Mouse (Mus musculus) heart, embryonic 14.5 days (tissue): ENCODE measurements at regions not wholly inside any gene's neighbourhood (a gene's known extent, or its start where the extent isn't known, plus 50 kb on each side); places are given as distances from the start of the nearest gene placed in this dataset.
"Not testable (repeated sequence)": the region's sequence is repeated elsewhere in the genome, so short reads cannot be mapped to it uniquely, and the experiment has no call there.

Experiments used
- ATAC-seq: fragments of 200-750 bp; cut with Nextera tagmentation; 2 replicates; pipeline ENCODE4 v1.8.0; 2017; ENCODE audit warnings: low read depth, moderate TSS enrichment; ENCODE audit not compliant: insufficient number of reproducible peaks, insufficient read depth, low FRiP score
- H3K27ac ChIP-seq, 2 experiments: fragments of 200-500 bp in 1 of 2; fragments of 300-500 bp in 1 of 2; sonication (generic) in 1 of 2; replicated peaks in 1 of 2; 2 replicates each; pipeline ENCODE4 v1.5.1; 2012 to 2014; ENCODE audit warnings: low read depth in 2 of 2, low read length in 2 of 2, control low read depth in 1 of 2, mild to moderate bottlenecking in 1 of 2, mixed read lengths in 1 of 2; ENCODE audit not compliant: control insufficient read depth in 1 of 2, insufficient read depth in 1 of 2
- H3K27me3 ChIP-seq: fragments of 300-500 bp; sonication (generic); 2 replicates; pipeline ENCODE4 v1.6.1; 2014; ENCODE audit warnings: mild to moderate bottlenecking, low read length, control low read depth; ENCODE audit not compliant: control insufficient read depth, insufficient read depth
- H3K36me3 ChIP-seq: fragments of 300-500 bp; sonication (generic); 2 replicates; pipeline ENCODE4 v1.6.1; 2014; ENCODE audit warnings: mild to moderate bottlenecking, control low read depth, low read length, mixed read lengths; ENCODE audit not compliant: control insufficient read depth, insufficient read depth
- H3K4me1 ChIP-seq, 2 experiments: fragments of 200-500 bp in 1 of 2; fragments of 300-500 bp in 1 of 2; sonication (generic) in 1 of 2; 2 replicates each; pipeline ENCODE4 v1.6.1; 2012 to 2014; ENCODE audit warnings: low read length in 2 of 2, control low read depth in 1 of 2, mixed read lengths in 1 of 2; ENCODE audit not compliant: control insufficient read depth in 2 of 2, insufficient read depth in 2 of 2
- H3K4me2 ChIP-seq: fragments of 300-500 bp; sonication (generic); 2 replicates; pipeline ENCODE4 v1.6.1; 2014; ENCODE audit warnings: mild to moderate bottlenecking, low read length
- H3K4me3 ChIP-seq, 2 experiments: fragments of 200-500 bp in 1 of 2; fragments of 300-500 bp in 1 of 2; sonication (generic) in 1 of 2; 2 replicates each; pipeline ENCODE4 v1.5.1; 2012 to 2014; ENCODE audit warnings: low read length in 2 of 2, mild to moderate bottlenecking in 2 of 2, control low read depth in 1 of 2, low read depth in 1 of 2, moderate library complexity in 1 of 2; ENCODE audit not compliant: control insufficient read depth in 1 of 2, insufficient read depth in 1 of 2
- H3K9ac ChIP-seq: fragments of 300-500 bp; sonication (generic); 2 replicates; pipeline ENCODE4 v1.6.1; 2014; ENCODE audit warnings: mild to moderate bottlenecking, low read length
- H3K9me3 ChIP-seq: fragments of 300-500 bp; sonication (generic); 2 replicates; pipeline ENCODE4 v1.6.1; 2016; ENCODE audit warnings: low read length, control low read depth; ENCODE audit not compliant: control insufficient read depth
- WGBS: fragments of 180-500 bp; shearing (Covaris S2); extraction: QIAGEN DNeasy Blood & Tissue Kit; methylation state at CpG from one replicate; pipeline ENCODE4 v1.1.7; 2014; 5-methylcytosine and 5-hydroxymethylcytosine counted together

DNA sequence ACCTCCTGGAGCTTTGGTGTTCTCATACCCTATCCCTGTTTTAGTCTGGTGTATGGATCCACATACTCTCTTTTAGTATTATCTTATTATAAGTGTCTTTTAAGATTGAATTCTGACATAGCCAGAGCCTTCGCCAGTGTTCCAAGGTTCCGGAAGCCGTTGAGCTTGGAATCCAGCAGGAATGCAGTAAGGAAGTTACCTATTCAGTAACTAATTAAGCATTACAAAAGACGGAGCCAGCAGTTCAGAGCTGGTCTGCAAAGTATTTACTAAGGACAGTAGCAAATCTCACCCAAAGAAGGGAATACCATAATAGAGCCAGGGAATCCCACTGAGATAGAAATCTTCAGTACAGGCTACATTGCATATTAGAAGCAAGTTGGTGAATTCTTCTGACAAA is 93.7 kb upstream of the Ghr start:
- not testable (repeated sequence) for H3K36me3 ChIP-seq, H3K4me3 ChIP-seq, H3K9me3 ChIP-seq, H3K27ac ChIP-seq, H3K9ac ChIP-seq, ATAC-seq, H3K27me3 ChIP-seq, H3K4me2 ChIP-seq, H3K4me1 ChIP-seq
- WGBS: 37% methylated on average over 4 of the region's 4 CpGs

DNA sequence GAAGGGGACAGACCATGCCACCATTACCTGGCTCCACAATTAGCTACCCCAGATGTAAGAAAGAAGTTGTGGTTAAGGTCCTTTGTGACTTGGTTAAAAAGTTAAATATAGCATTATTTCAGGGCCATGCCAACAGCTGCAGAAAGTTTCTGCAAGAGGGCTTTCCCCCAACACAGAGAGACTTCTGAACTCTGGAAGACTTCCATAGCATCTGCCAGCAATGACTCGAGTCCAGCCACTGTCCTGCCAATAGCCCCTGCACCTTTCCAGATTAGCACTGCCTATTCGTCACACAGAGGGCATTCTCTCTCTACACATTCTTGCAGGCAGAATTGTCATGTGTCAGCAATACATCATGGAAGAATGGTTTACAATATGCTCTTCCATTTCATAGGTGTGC is 89.3 kb upstream of the Ghr start:
- Histone ChIP-seq H3K4me3 (no peak overlapping the region), H3K36me3 (no peaks in the 10 kb centered on the region), H3K9me3 (no peaks in the 10 kb centered on the region), H3K4me2 (no peak overlapping the region), H3K4me1 (no peaks in the 10 kb centered on the region; a peak in 1 of 4 replicates), H3K27me3 (no peaks in the 10 kb centered on the region), H3K9ac (no peak overlapping the region), H3K27ac (no peak overlapping the region)
- ATAC-seq: no peak
- WGBS: 83% methylated on average over 2 of the region's 2 CpGs

DNA sequence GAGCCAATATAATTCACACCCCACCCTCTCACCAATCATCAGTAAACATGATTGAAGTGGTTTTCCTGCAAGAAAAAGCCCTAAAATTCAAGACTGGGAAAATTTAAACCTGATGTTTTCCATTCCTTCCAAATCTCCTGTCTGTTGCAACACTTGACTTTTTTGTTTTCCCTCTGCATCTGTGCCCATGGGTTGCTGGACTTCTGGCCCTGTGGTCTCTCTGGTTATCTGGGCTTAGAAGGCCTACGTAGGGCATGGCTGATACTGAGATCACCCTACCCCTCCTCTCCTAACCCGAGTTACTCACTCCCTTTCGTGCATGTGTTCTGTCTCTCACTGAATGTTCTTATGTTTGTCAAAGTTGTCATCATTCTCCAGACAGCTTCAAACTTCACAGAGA is 87.9 kb upstream of the Ghr start:
- H3K4me3 ChIP-seq: no peak overlapping the region
- no peaks in the 10 kb centered on the region for H3K9me3 ChIP-seq
- no peaks in the 10 kb centered on the region for H3K36me3 ChIP-seq
- H3K27ac ChIP-seq: no peak overlapping the region
- WGBS: 20% methylated on average over 3 of the region's 3 CpGs
- no peaks in the 10 kb centered on the region for H3K27me3 ChIP-seq
- H3K9ac ChIP-seq: no peak overlapping the region
- H3K4me1 ChIP-seq: no peaks in the 10 kb centered on the region; a peak in 1 of 4 replicates
- no peak overlapping the region for H3K4me2 ChIP-seq
- ATAC-seq: no peak

DNA sequence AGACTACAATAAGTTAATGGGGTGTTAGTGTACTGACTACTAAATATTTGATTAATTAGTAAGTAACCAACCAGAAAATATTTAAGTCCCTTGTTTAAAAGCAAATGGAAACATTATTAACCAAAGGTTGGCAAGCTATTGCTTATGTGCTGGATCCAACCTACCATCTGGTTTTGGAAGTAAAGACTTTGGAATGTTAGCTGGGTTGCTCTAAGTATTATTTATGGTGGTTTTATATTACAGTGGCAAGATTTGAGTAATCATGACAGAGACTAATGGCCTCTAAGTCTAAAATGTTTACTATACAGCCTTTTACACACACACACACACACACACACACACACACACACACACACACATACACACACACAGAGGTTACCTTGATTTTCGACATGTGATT is 86.1 kb upstream of the Ghr start:
- H3K4me3 ChIP-seq: no peak overlapping the region
- H3K27ac ChIP-seq: no peak overlapping the region
- H3K4me2 ChIP-seq: no peak overlapping the region
- ATAC-seq: no peak
- 74% methylated on average over 1 of the region's 1 CpGs for WGBS
- no peaks in the 10 kb centered on the region for H3K9me3 ChIP-seq
- no peaks in the 10 kb centered on the region; a peak in 1 of 4 replicates for H3K4me1 ChIP-seq
- H3K36me3 ChIP-seq: no peaks in the 10 kb centered on the region
- no peaks in the 10 kb centered on the region for H3K27me3 ChIP-seq
- H3K9ac ChIP-seq: no peak overlapping the region

DNA sequence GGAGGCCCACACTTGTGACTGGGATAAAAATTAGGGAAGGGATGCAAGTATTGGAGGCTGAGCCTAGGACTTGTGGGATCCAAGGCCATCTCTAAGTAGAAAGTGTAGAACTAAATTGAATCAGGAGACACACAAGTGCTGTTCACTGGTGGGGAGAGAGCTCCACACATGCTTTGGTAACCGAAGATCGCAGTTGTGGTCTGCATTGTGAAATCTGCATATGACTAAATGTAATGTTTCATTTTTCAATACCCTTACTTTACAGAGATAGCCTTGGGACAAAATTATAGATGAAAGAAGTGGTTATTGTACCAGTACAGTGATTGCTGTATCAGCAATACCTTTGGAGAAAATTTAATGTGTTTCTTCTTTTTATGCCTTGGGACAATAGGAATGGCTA is 85.6 kb upstream of the Ghr start:
- Histone ChIP-seq H3K36me3 (no peaks in the 10 kb centered on the region), H3K9me3 (no peaks in the 10 kb centered on the region), H3K9ac (no peak overlapping the region), H3K4me3 (no peak overlapping the region), H3K4me2 (no peak overlapping the region), H3K4me1 (no peaks in the 10 kb centered on the region; a peak in 1 of 4 replicates), H3K27ac (no peak overlapping the region), H3K27me3 (no peaks in the 10 kb centered on the region)
- ATAC-seq: no peak
- 94% methylated on average over 2 of the region's 2 CpGs for WGBS

DNA sequence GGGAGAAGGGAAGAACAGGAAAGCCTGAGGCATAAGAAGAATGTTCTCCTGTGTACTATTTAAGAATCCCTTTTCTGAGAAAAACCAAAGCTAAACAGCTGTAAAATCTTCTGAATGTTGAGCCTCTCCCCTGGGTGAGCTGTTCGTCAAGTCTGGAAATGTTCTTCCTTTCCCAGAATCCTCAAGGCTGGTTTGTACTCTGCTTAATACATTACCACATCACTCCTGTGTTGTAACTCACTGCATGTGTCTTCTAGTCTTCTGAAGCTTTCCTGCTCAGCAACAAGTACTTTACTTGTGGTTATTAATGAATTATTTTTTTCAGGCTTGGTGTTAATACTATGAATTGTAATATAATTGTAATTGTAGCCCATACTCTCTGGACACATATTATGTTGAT is 65.4 kb upstream of the Ghr start:
- Histone ChIP-seq H3K9me3 (no peaks in the 10 kb centered on the region), H3K36me3 (no peaks in the 10 kb centered on the region), H3K4me1 (no peaks in the 10 kb centered on the region), H3K4me3 (no peak overlapping the region), H3K27ac (no peak overlapping the region), H3K27me3 (no peaks in the 10 kb centered on the region), H3K9ac (no peak overlapping the region), H3K4me2 (no peak overlapping the region)
- ATAC-seq: no peak
- 73% methylated on average over 1 of the region's 1 CpGs for WGBS

DNA sequence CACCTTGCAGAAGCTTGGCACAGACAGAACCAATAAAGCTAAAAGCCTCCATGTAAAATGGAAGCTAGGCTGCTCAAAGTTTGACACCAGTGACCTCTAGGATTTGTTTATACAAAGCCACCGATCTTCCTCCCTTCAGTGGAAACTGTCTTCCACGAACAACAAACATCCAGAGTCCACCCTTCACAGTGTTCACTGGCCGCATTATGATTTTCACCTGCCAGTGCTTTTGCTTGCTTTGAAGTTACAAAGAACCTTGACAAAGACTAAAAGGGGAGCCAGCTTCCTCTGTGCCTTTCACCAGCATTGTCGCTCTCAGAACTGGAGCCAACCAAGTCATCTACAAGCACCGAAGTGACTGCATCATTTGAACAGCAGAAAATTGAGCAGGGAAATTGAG is 56.8 kb upstream of the Ghr start:
- WGBS: 59% methylated on average over 5 of the region's 5 CpGs
- H3K4me1 ChIP-seq: no peaks in the 10 kb centered on the region
- H3K36me3 ChIP-seq: no peaks in the 10 kb centered on the region
- H3K27ac ChIP-seq: no peak overlapping the region
- H3K4me2 ChIP-seq: no peak overlapping the region
- ATAC-seq: no peak
- no peaks in the 10 kb centered on the region for H3K27me3 ChIP-seq
- H3K9me3 ChIP-seq: no peaks in the 10 kb centered on the region
- no peak overlapping the region for H3K9ac ChIP-seq
- no peak overlapping the region for H3K4me3 ChIP-seq
